Mouse (Mus musculus) spleen, embryonic (tissue): ENCODE data around the gene Klhdc8b.

Experiments used
- CTCF ChIA-PET: fragments of 350-600 bp; sonication (Branson Sonifier 250); formaldehyde crosslinking; loops from one replicate; lab custom pipeline; 2022; lab: Charles Lee

The Klhdc8b gene

DNA sequence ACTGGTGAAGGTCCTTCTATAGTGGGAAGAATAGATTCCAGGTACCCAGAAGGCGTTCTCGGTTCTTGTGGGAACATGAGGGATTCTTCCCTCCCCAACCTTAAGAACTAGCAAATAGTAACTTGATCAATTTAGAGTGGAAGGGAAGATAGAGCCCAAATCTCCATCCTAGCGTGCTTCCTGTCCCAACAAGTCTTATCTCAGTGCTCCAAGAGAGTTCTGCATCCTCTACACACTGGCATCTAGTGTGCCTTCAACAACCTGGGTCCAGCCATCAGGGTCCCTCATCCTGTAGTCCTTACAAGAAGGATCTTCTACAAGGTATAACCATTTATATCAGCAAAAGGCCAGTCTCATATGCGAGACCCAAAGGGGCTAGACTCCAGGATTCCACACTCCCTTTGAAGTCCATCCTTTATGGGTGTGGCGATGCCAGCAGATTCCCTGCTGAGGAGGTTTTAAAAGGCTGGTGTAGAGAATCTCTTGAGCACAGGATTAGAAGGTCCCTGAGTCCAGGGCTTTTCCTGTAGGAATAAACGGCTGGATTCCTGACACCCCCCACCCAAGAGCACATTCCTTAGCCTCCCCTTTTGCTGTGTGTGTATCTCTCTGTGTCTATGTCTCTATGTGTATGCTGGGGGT lies 9.7 kb downstream of the Klhdc8b start:
- CTCF ChIA-PET: no interaction called here

- CTCF ChIA-PET: no interaction called here
Observed at GRCm38 (mm10) chr9:108451170-108451493, 10.2 kb downstream of the Klhdc8b start.

DNA sequence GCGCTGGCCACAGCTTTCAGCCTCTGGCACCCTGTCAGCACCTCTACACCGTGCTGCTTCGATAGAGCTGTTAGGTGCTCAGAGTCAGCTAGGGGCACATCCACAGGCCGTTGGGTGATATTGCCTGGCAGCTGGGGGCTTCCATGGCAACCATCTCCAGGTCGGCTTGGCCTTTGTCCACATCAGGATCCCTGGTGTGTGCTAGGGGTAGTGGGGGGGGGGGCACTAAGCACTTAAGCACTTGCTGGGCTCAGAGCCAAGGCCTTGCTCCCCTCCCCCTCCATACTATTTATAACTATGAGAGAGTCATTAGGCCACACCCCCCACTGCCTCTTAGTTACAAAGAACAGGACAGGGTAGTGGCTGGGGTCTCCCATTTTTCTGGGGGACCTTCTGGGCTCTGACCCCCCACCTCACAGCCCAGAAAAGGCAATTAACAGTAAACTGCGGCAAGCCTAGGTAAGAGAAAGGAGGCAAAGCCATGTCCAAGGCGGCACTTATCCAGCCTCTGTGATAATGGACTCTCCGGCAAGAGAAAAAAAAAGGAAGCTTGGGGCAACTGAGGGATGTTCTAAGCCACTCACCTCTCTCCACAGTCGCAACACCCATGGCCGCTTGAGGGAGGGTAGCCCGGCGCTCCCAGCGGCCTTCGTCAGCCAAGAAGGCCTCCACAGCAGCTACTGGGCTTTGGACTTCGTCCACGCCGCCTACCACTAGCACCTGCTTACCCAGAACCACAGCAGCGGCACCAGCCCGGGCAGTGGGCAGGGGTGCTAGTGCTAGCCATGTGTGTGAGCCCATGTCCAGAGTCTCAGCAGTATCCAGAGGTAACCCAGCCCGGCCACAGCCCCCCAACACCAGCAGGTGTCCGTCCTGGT lies 10.8 kb downstream of the Klhdc8b start:
- CTCF ChIA-PET: no interaction called here

- CTCF ChIA-PET: no interaction called here
Observed at GRCm38 (mm10) chr9:108449860-108450259, 11.5 kb downstream of the Klhdc8b start.

GRCm38 (mm10) chr9:108445125-108445524 lies 16.3 kb downstream of the Klhdc8b start:
- CTCF ChIA-PET: no interaction called here

DNA sequence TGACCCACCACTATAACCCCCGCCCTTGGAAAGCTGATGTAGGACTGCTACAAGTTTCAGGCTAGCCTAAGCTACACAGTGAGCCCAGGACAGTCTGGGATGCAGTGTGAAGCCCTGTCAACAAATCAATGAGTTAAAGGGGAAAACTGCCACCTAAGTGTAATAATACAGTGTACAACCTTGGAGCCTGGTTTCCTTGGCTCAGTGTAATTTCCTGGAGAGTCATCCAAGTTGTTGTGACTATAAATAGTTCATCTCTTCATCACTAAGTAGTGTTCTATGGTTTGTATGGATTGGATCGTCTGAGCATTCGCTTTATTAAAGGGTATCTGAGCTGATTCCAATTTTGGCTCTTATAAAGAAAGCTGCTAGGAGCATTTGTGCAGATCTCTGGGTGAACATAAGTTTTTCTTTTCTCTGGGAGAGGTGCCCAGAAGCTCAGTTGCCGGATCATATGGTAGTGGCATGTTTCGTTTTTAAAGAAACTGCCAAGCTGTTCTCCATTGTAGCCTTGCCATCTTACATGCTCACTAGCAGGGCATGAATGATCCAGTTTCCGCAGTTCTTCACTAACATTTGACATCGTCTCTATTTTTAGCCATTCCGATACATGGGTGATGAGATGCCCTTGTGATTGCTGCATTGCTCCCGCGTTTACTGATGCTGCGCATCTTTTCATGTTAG lies 20.0 kb downstream of the Klhdc8b start:
- CTCF ChIA-PET: no interaction called here

- CTCF ChIA-PET: no interaction called here
Observed at GRCm38 (mm10) chr9:108440485-108440884, 20.9 kb downstream of the Klhdc8b start.

GRCm38 (mm10) chr9:108439176-108439575 lies 22.2 kb downstream of the Klhdc8b start:
- CTCF ChIA-PET: no interaction called here

GRCm38 (mm10) chr9:108436182-108436581 lies 25.2 kb downstream of the Klhdc8b start, which contains the start of gene BC048562:
Gene BC048562, plus strand, starts transcription at chr9:108436482.
- CTCF ChIA-PET: interaction anchor here (0.5 kb wide), 1 partner anchor 67 kb away, joined by 4 read pairs; no protein-coding TSS in a partner anchor

DNA sequence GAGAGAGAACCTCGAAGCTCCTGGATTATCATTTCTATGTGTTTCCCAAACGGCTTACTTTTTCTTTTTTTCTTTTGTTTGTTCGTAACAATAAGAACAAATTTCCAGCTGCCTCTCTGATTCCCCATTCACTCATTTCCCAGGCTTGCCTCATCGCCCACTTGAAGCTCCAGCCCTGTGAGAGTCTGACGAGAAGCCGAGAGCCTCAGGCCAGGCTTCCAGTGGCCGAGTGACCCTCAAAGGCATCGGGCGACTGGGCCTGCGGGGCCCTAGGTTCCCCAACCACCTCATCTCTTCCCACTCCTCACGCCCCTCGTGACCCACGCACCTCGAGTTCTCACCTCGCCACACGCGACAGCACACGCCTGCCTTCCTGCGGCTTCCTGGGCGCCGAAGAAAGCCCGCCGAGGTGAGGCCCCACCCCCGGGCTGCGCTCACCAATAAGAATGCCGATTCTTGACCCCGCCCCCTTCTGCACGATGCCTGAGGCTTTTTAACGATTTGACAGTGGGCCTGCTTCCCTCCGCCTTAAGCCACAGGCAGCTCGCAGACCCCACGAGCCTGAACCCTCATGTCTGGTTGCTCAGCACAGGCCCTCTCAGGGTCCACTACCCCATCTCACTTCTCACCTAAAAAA lies 29.8 kb downstream of the Klhdc8b start:
- CTCF ChIA-PET: interaction anchor here (0.6 kb wide), 1 partner anchor 146 kb away, joined by 5 read pairs; no protein-coding TSS in a partner anchor

GRCm38 (mm10) chr9:108428384-108428783 lies 33.0 kb downstream of the Klhdc8b start, which contains the start of gene Ccdc36:
Gene Ccdc36, minus strand, starts transcription at chr9:108428484.
- CTCF ChIA-PET: no interaction called here

GRCm38 (mm10) chr9:108412221-108412620 lies 49.2 kb downstream of the Klhdc8b start:
- CTCF ChIA-PET: no interaction called here

DNA sequence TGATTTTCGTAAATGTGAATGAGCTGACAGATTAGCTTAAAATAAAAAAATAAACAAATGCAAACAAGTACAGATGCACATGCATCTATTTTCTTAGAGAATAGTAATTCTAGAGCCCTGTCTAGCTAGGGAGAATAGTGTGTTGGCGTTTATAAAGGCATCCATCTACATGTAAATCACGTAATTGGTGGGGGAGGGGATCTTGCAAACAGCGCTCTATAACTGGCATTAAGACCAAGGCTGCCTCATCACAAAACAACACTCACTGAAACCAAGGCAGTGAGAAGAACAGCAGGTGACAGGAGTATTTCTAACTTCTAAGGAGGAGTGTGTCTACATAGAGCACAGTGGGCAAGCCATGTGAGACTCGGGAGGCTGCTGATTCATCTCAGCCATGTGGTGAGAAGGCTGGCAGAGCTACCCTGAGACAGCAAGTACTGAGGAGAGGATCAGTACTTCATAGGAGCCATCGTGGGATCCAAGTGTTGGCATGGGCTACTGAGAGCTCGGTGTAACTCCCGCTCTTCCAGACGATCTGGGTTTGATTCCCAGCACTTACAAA lies 49.9 kb downstream of the Klhdc8b start:
- CTCF ChIA-PET: no interaction called here

DNA sequence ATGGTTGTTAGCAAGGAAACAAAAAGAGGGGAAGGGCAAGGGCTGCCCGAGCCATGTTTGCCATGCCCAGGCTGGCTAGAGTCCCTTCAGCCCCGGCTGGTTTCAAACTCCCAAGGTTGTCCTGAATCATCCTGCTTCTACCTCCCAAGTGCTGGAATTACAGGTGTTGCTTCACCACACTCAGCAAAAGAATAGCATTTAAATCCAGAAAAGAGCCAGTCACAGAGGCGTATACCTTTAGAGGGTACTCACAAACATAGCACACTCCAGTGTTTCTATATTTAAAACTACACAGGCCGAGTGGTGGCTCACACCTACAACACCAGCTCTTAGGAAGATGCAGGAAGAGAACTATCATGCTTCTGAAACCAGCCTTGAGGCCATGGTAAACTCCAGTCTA lies 51.8 kb downstream of the Klhdc8b start:
- CTCF ChIA-PET: no interaction called here

DNA sequence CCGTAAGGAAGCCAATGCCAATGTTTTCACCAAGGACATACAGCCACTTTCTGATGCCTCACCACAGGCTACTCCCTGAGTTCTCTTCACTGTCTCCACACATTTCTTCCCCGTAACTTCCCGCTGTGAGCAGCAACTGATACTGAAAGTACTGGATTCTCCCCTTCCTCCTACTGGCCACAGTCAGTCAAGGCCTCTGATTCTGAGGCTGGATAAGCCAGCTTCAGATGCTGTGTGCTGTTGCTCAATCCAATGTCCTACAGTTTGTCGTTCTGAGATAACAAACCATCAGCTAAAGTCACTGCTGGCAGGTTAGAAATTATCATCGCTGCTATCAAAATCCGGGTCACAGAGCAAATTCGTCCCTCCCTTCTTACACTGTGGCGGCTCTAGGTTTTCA lies 56.9 kb downstream of the Klhdc8b start:
- CTCF ChIA-PET: no interaction called here

DNA sequence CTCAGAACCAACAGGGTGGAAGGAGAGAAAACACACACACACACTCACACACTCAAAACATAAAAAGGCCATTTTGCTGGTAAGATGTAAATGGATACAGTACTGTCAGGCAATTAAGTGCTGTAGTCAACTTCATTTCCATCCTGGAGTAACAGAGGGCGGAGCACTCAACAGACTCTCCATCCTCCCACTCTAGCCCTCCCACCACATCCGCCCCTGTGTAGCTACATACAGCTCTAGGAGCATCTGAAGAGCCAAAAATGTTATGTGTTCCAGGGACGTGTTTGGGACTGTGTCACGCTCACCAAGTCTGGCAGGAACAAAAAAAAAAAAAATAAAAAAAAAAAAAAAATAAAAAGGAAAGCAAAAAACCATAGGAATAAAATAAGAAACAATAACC lies 58.3 kb downstream of the Klhdc8b start:
- CTCF ChIA-PET: interaction anchor here (1.0 kb wide), 1 partner anchor 49 kb away, joined by 6 read pairs; no protein-coding TSS in a partner anchor

DNA sequence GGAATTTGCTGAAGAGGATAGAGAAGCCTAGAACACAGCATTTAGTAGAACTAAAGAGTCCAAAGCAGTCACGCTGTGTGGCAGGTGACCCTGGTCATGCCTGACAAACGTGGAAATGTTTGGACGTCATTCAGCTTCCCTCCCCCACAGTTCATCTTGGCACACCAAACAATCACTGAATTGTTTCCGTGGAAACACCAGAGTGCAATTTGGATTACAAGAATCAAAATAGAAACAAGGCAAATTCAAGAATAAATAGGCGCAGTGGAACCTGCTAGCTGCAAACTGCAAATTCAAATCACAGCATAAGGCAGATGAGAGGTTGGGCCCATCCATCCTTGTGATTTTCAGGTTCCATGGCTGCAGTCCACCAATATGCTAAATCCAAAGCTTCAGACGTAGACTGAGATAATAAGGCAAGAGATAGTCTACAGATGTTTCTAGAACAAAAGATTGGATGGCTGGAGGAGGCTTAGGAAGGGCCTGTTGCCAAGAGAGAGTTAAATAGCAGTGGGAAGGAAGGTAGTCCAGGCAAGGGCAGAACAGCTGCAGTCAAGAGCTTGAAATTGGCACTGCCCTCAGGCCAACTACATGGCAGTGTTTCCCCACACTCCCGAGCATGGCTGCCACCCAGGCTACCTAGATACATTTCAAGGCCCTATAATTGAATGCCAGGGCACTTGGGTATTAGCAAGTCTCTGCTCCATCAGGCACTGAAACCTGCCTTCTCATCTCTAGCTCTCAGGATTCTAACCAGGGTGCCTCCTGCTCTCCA lies 60.0 kb downstream of the Klhdc8b start:
- CTCF ChIA-PET: no interaction called here

DNA sequence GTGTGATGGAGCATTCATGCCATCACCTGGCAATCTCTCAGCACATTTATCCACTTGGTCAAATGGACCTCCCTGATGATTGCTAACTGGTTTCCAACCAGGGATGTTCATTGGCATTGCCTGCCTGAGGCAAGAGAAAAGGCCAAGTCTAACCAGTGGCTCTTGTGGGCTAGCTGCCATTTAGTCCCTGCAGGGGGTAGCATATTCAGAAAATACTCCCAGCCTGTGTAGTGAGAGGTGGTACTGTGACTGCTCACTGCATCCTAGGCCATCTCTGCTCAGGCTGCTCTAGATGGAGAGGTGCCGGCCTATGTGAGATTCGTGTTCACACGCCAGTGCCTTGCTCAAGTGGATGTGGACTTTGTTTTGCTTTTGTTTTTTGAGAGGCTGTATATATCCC lies 63.1 kb downstream of the Klhdc8b start:
- CTCF ChIA-PET: no interaction called here
